Mouse (Mus musculus): ENCODE data around the gene Rbfox3. TPM values are rescaled to one million over a fixed set of nuclear protein-coding genes. Genes with fewer than 3 reads are reported as not detected.
A peak's percentile ranks its signal among the peaks of the same experiment; 100 is the strongest.

The Rbfox3 gene
- 1 to 10 TPM; 3.4 to 4.3 TPM for total RNA-seq (2021)
- long read RNA-seq, experiment 1, partial matches to known transcripts, result 1 of 4 reads
- long read RNA-seq, experiment 1, other reads (novel, unspliced or antisense), result 3 of 4 reads
- long read RNA-seq, experiment 2, partial matches to known transcripts, result 1 of 7 reads
- long read RNA-seq, experiment 2, other reads (novel, unspliced or antisense), result 5 of 7 reads

DNA sequence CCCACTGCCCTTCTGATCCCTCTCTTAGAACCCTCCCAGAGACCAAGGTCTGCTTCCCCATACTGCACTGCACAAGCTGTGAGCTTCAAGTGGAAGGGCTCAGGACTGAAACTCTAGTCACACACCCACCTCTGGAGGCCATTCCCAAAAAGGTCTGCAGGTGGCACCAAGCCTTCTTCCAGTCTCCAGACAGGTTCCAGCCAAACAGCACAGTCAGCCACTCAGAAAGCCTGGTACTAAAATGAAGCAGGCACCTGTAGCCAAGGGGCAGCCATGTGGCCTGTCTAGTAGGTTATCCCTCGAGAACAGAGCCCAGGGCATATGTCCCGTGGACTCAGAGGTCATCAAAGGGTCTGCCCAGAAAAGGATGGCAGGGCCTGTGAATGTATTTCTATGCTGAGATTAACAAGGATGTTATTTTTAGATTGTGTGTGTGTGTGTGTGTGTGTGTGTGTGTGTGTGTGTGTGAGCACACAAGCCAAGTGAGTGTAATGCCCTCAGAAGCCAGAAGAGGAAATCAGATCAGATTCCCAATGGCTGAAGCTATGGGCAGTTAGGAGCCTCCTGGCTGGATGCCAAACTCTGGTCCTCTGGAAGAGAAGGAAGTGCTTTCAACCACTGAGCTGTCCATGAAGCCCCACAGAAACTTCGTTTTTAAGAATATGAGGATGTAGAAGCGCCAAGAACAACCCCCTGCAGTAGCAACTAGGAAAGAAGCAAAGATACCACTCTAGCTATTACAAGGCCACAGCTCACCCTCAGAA, at the start of gene Rbfox3:
Rbfox3 (minus strand) TSS at position 291 of the 764 bp plus-strand sequence.
- DNase-seq, result no peak

DNA sequence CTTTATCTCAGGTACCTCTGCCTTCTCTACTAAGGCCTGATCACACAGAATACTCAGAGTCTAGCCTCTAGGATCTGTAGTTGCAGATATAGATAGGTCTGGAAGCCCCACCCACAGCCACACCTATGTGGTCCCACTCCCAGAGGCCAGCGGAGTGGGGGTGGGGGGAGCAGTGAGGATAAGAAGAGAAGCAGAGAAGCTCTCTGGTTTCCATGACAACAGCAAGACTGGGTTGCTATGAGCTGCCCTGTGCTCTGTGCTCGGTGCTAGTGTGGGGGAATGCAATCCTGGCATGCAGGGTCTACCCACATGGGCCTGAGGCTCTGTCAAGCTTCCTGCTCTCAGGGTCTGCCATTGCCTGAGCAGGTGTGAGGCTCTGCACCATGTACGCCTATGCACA, 49.3 kb upstream of the Rbfox3 start:
- DNase-seq, result no peak

GRCm38 (mm10) chr11:118957070-118957471, 45.7 kb upstream of the Rbfox3 start:
- DNase-seq, result peak; percentile 40

GRCm38 (mm10) chr11:118955016-118955415, 43.6 kb upstream of the Rbfox3 start:
- DNase-seq, result no peak

DNA sequence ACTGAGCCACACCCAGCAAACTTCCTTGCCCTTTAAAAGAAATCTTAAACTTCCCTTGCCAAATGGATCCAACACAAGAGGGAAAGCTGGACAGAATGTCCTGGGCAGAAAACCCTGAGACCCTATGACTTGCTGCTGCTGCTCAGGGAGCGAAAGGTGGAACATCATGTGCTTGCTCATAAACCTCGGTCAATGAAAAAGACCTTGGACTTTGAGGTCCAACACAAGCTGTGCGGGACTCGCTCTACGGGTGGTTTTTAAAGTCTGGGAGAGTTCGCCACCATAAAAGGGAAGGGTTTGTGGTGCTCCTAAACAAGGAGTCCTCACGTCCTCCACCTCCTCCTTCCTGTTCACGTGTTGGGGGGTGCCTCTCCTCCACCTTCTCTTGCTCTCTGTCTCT, 34.5 kb upstream of the Rbfox3 start:
- DNase-seq, result no peak

DNA sequence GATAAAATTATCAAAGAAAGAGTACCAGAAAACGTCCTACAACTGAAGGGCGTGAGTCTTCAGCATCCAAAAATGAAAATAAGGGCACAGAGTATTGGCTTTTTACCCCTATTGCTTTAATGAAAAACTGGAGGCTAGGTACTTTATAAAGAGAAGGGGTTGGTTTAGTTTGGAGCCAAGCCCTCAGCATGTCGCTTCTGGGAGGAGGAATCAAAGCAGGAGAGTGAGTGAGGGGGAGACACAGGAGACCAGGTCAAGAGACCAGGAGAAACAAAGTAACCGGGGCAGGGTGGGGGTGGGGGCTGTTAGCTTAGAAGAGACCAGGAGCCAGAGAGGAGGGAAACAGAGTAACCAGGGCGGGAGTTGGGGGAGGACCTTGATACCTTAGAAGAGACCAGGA, 29.9 kb upstream of the Rbfox3 start:
- DNase-seq, result no peak

DNA sequence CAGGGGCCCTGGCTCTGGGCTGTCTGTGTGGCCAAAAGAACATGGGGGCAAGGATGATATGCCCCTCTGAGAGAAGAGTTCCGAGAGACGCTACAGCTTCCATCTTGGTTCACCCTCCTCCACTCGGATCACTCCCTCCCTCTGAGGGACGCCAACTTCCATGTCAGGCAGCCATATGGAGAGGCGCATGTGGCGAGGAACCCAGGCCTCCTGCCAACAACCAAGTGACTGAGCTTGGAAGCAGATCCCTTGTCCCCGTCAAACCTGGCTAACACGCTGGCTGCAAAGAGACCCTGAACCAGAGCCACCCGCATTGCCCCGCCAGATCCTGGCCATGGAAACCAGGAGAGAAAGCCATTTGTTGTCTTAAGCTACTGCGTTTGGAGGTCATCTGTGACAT, 29.1 kb upstream of the Rbfox3 start:
- no peak for DNase-seq

DNA sequence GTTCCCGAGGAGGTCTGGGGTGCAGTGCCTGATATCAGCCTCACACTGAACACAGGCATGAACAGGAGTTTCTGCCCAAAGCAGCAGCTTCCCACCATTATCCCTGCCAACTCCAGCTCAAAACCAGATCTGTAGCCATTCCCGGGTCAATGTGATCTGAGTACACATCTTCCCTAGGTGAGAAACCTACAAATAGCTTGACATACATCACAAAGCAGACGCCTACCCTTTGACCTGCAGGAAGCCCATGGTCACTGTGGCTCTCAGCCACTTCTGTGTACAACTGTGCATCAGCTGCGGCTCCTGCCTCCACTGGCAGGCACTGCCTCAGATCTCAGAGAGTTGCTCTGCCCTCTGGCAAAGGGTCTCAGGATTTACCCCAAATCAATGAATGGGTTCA, 28.3 kb upstream of the Rbfox3 start:
- no peak for DNase-seq

GRCm38 (mm10) chr11:118934925-118935324, 23.5 kb upstream of the Rbfox3 start:
- DNase-seq, result no peak

DNA sequence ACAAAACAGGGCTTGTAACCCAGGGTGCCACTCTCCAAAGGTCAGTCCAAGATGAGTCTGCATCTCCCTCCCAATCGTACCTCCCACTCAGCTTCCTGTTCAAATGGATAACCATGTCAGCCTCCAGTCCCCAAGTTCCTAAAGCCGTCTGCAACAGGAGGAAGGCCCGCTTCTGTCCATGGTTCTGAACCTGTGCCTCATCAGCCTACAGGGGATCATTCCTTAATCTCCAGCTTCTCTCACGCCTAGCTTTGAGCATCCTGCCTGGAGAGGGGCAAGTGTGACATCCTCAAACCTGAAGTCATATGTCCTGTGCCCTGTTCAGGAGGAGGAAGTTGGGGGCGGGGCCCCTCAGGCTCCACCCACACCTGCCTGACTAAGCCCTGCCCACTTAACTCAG, 15.7 kb upstream of the Rbfox3 start:
- no peak for DNase-seq

DNA sequence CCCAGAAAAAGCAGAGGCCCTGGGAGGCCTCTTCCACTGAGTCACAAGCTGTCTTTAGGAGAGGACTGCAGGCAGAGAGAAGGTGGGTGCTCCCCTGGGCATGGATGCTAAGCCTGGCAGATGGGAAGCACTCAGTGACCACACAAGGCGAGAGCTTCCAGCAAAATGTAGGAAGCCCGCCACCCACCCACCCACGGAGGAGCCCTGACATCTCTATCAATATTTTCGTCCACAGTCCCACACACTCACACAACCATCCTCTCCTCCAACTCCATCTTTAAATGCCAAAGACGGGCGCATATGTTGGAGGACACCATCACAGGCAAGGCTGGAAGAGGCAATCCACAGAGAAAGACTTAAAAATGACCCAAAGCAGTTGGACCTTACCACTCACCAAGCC, 10.5 kb upstream of the Rbfox3 start:
- no peak for DNase-seq

DNA sequence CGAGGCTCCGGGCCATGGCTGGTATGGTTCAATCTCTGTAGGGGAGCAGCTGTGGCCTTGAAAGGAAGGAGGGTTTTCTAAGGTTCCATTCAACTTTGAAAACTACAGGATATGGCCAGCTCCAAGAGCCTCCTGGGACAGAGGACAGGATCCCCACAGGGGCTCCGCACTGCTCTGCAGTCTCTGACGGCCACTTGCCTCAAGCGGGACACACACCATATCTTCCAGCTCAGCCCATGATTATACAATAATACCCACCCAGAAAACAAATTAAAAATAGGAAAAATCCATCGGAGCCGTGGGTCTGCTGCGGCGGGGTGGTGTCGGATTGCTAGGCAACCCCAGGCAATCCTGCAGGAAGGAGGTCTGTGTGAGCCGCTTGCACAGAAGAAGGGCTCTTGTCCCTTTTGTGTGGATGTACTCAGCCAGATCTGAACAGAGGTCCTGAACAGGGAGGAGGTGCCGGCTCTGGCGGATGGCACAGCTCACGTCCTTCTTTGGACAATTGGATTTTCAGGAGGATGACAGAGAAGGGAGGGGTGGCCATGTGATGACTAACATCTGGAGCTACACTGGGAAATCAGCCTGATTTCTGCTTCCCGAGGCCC, 5.1 kb upstream of the Rbfox3 start:
- DNase-seq, result no peak

DNA sequence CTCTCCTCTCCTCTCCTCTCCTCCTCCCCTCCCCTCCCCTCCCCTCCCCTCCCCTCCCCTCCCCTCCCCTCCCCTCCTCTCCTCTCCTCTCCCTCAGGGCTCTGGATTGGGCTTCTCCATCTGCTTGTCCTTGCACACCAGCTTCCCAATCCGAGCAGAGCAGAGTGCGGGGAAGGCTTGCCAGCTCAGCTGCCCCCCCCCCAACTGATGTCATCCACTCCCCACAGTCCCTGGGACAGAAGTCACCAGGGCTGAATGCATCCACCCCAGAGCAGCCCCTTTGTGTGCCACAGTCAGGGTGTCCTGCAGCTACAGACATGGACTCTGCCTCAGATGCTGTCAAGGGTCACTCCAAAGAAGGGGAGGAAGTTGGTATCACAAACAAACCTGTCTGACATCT, 4.5 kb upstream of the Rbfox3 start:
- no peak for DNase-seq

- DNase-seq, result no peak
Observed at GRCm38 (mm10) chr11:118912686-118913085, 1.3 kb upstream of the Rbfox3 start.

DNA sequence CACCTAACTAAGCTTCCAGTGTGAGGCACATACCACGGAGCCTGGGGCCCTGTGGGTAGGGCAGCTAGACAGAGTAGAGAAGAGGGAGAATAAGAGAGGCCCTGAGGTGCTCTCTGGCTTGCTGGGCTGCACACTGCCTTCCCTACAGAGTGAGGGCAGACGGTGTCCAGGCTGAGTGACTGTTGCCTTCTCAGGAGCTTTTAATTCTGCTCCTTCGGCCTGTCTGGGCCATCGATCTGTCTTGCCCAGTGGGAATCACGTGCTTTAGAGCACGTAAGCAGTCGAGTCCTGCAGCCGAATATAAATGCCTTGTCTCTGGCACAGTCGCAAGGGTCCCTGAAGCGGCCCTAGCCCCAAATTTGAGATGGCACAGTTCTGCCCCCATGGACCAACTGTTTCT, 641 bp downstream of the Rbfox3 start:
- DNase-seq, result no peak

GRCm38 (mm10) chr11:118909814-118910201, 1.6 kb downstream of the Rbfox3 start:
- no peak for DNase-seq

DNA sequence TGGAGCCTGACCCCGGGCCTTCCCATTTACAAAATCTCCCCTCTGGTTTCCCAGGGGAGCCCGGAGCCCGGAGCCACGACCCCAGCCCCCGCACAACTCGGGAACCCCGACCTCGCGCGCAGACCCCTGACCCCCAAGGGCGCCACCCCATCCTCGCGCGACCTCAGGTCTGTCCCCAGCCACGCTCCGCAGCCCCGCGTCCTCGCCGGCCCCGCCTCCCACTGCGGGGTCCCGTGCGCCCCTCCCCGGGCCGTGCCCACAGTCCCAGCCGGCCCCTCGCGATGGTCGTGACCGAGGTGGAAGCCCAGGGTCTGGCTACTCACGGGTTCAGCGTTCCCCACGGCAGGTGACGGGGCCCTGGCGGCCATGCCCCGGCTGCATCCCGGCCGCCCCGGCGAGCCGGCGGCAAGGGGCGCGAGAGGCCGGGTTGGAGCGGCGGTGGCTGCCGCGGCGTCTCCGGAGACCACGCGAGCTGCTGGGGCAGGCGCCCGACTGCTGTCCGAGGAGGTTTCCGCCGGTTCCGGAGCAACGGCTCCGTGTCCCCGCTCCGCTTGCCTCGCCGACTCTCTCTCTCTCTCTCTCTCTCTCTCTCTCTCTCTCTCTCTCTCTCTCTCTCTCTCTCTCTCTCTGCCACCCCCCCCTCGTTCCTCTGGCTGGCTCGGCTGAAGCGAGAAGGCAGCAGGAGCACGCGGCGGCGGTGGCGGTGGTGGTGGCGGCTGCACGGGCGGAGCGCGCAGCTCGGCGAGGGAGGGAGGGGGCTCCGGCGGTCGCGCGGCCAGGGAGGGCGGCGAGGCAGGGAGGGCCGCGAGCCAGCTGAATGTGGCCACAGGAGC, 2.2 kb downstream of the Rbfox3 start:
- DNase-seq, result no peak

GRCm38 (mm10) chr11:118908431-118908980, 2.9 kb downstream of the Rbfox3 start:
- no peak for DNase-seq

- DNase-seq, result no peak
Observed at GRCm38 (mm10) chr11:118907471-118908401, 3.7 kb downstream of the Rbfox3 start.

DNA sequence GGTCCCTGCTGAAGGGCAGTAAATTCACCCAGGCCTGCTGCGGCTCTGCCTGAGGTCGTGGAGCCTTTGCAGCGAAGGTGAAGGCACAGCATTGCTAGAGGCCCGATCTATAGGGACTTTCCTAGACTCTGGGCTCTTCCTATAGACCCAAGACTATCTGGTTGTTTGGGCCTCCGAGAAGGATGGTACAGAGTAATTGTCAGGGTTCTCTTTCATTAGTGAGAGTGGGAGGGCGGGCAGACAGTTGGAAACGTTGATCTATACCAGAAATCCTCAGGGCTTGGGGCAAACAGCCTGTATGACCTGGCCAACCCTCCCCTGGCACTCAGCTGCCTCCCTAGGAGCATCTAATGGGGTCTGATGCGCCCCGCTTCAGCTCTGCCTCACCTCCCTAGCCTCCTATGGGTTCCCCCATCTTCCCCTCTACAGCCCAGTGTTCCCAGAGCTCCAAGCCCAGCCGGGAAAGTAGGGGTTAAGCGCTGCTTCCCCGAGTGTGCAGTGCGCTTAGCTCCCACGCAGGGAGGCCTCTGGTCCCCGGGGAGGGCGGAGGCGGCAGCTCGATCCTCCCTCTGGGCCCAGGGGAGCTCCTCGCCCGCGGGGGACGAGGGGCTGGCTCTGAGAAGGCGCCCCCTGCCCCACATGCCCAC, 4.5 kb downstream of the Rbfox3 start:
- DNase-seq, result no peak
